Mouse (Mus musculus) kidney, adult 2 months (tissue): ENCODE results near the gene Dhh.

Source experiments
- CTCF ChIP-seq: fragments of 200-500 bp; conservative IDR thresholded peaks from 2 replicates; pipeline ENCODE4 v1.5.1; 2011; ENCODE audit warnings: low read depth, mild to moderate bottlenecking, control low read depth, low read length, moderate library complexity, mixed read lengths; ENCODE audit not compliant: insufficient read depth, insufficient read length
- POLR2A ChIP-seq: fragments of 200-500 bp; IDR thresholded peaks from one replicate; pipeline ENCODE4 v1.6.1; 2011; ENCODE audit warnings: low read depth, low read length, control low read depth

GRCm38 (mm10) chr15:98849956-98850600 lies 48.3 kb downstream of the Dhh start:
- TF ChIP-seq POLR2A (no peak), CTCF (no peak)
